Mouse (Mus musculus) CD8-positive naive resting alpha-beta T cell, adult 2 months (primary cell): ENCODE data around the gene Stk19.

ENCODE experiments used
- DNase-seq, 2 experiments: peaks; one replicate each; pipeline ENCODE4 v3.0.0; 2022; ENCODE audit warnings: low read depth in 2 of 2, low spot score in 2 of 2

The Stk19 gene

GRCm38 (mm10) chr17:34836856-34837221 lies at the start of gene Stk19, which contains the start of gene Dxo:
Stk19 (minus strand) TSS chr17:34836945.
Dxo (plus strand) TSS chr17:34837019.
- peak; percentile 91 to 93 for DNase-seq

GRCm38 (mm10) chr17:34885615-34886014 lies 48.9 kb upstream of the Stk19 start:
- no peak for DNase-seq

GRCm38 (mm10) chr17:34884704-34885103 lies 48.0 kb upstream of the Stk19 start:
- no peak for DNase-seq

- DNase-seq: no peak
Measured at GRCm38 (mm10) chr17:34883332-34883731, 46.6 kb upstream of the Stk19 start.

GRCm38 (mm10) chr17:34881683-34882310 lies 45.1 kb upstream of the Stk19 start, which contains the start of gene Gm20547:
Gm20547 (minus strand) TSS chr17:34882042.
- DNase-seq: no peak

- DNase-seq: no peak
Measured at GRCm38 (mm10) chr17:34881166-34881565, 44.4 kb upstream of the Stk19 start.

- no peak for DNase-seq
Measured at GRCm38 (mm10) chr17:34879336-34879879, 42.7 kb upstream of the Stk19 start, which contains the start of gene Zbtb12. Zbtb12 (plus strand) TSS chr17:34879483.

- DNase-seq: no peak
Measured at GRCm38 (mm10) chr17:34874321-34874720, 37.6 kb upstream of the Stk19 start.

GRCm38 (mm10) chr17:34865981-34866380 lies 29.2 kb upstream of the Stk19 start:
- no peak for DNase-seq

- DNase-seq: no peak
Measured at GRCm38 (mm10) chr17:34862416-34863081, 25.8 kb upstream of the Stk19 start, which contains the start of gene Cfb. Cfb (minus strand) TSS chr17:34862518.

- no peak for DNase-seq
Measured at GRCm38 (mm10) chr17:34861704-34862415, 25.1 kb upstream of the Stk19 start.

- no peak for DNase-seq
Measured at GRCm38 (mm10) chr17:34860514-34860913, 23.8 kb upstream of the Stk19 start.

GRCm38 (mm10) chr17:34858670-34859069 lies 21.9 kb upstream of the Stk19 start:
- DNase-seq: no peak

- DNase-seq: peak; percentile 39 to 43
Measured at GRCm38 (mm10) chr17:34855825-34856224, 19.1 kb upstream of the Stk19 start.

- no peak for DNase-seq
Measured at GRCm38 (mm10) chr17:34854761-34855160, 18.0 kb upstream of the Stk19 start.

GRCm38 (mm10) chr17:34853511-34853910 lies 16.8 kb upstream of the Stk19 start:
- no peak for DNase-seq

GRCm38 (mm10) chr17:34850517-34851125 lies 13.9 kb upstream of the Stk19 start:
- DNase-seq: no peak

- DNase-seq: peak; percentile 98 to 99
Measured at GRCm38 (mm10) chr17:34849722-34850516, 13.2 kb upstream of the Stk19 start, which contains the start of the genes Skiv2l and Nelfe. Skiv2l (minus strand) TSS chr17:34850210. Nelfe (plus strand) TSS chr17:34850391.

- no peak for DNase-seq
Measured at GRCm38 (mm10) chr17:34847615-34848014, 10.9 kb upstream of the Stk19 start.

GRCm38 (mm10) chr17:34847192-34847591 lies 10.4 kb upstream of the Stk19 start:
- no peak for DNase-seq
